Mouse (Mus musculus): Measurements from ENCODE around the gene Mylk. TPM values are rescaled to one million over a fixed set of nuclear protein-coding genes. Genes with fewer than 3 reads are reported as not detected.

Gene Mylk
- polyA plus RNA-seq, 1 experiment: 0.23 TPM

- no peaks in the 10 kb centered on the region for H3K79me2 ChIP-seq (ENCODE audit: control insufficient read depth, insufficient read depth)
- H3K4me3 ChIP-seq (ENCODE audit: insufficient read depth, poor library complexity, severe bottlenecking): no peak overlapping the region
- TF ChIP-seq FOSL1 (IDR thresholded peaks at IDR 0.05; ENCODE audit: insufficient read depth, low read length, poor library complexity, severe bottlenecking) (peak; percentile 58), CEBPB (IDR thresholded peaks at IDR 0.05; ENCODE audit: low read depth) (no peak), USF1 (IDR thresholded peaks at IDR 0.05; ENCODE audit: low read depth) (no peak), CTCF (IDR thresholded peaks at IDR 0.05; ENCODE audit: control insufficient read depth, insufficient read depth, insufficient read length) (no peak), MYOD1 (IDR thresholded peaks at IDR 0.05; ENCODE audit: control insufficient read depth, insufficient read length, low read depth) (peak; percentile 24), MYOG (IDR thresholded peaks at IDR 0.05; ENCODE audit: control insufficient read depth, extremely low read depth, insufficient read length) (no peak), MAX (IDR thresholded peaks at IDR 0.05) (peak; percentile 62)
- no peak overlapping the region for H3ac ChIP-seq (ENCODE audit: control insufficient read depth, insufficient read length, low read depth)
- H3K79me3 ChIP-seq (ENCODE audit: low read depth): no peaks in the 10 kb centered on the region
- H3K36me3 ChIP-seq (ENCODE audit: control insufficient read depth, insufficient read depth): no peaks in the 10 kb centered on the region
- peaks cover 5% of the 10 kb centered on the region for H3K27me3 ChIP-seq (ENCODE audit: control insufficient read depth, insufficient read depth, insufficient read length)
These were observed 135.2 kb downstream of the Mylk start for GRCm38 (mm10) chr16:34880031-34880778.

- H3K27me3 ChIP-seq (ENCODE audit: control insufficient read depth, insufficient read depth, insufficient read length): no peaks in the 10 kb centered on the region
- TF ChIP-seq CTCF (IDR thresholded peaks at IDR 0.05; ENCODE audit: control insufficient read depth, insufficient read depth, insufficient read length) (no peak), MAX (IDR thresholded peaks at IDR 0.05) (no peak), MYOG (IDR thresholded peaks at IDR 0.05; ENCODE audit: control insufficient read depth, extremely low read depth, insufficient read length) (no peak), CEBPB (IDR thresholded peaks at IDR 0.05; ENCODE audit: low read depth) (no peak), MYOD1 (IDR thresholded peaks at IDR 0.05; ENCODE audit: control insufficient read depth, insufficient read length, low read depth) (no peak), FOSL1 (IDR thresholded peaks at IDR 0.05; ENCODE audit: insufficient read depth, low read length, poor library complexity, severe bottlenecking) (no peak), USF1 (IDR thresholded peaks at IDR 0.05; ENCODE audit: low read depth) (no peak)
- no peaks in the 10 kb centered on the region for H3K79me2 ChIP-seq (ENCODE audit: control insufficient read depth, insufficient read depth)
- no peaks in the 10 kb centered on the region for H3K36me3 ChIP-seq (ENCODE audit: control insufficient read depth, insufficient read depth)
- no peak overlapping the region for H3K4me3 ChIP-seq (ENCODE audit: insufficient read depth, poor library complexity, severe bottlenecking)
- H3K79me3 ChIP-seq (ENCODE audit: low read depth): no peaks in the 10 kb centered on the region
- H3ac ChIP-seq (ENCODE audit: control insufficient read depth, insufficient read length, low read depth): no peak overlapping the region
These were observed 135.8 kb downstream of the Mylk start for GRCm38 (mm10) chr16:34880815-34881214.

DNA sequence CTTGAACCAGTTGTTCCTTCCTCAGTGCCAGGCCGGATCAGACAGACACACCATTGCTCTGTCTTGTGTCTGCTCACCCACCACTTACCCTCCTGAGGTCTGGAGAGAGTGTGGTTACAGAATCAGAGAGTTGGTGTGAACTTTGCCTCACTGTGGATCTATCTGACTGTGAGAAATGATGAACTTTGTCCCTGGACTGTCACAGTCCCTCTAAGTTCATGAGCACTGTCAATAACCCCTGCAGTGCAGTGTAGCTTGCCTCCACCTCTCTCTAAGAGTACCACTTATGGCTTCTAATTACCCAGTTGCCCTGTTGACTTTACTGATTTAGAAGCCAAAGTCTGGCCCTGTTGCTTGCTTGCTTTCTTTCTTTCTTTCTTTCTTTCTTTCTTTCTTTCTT lies 142.0 kb downstream of the Mylk start:
- Histone ChIP-seq H3K79me2 (ENCODE audit: control insufficient read depth, insufficient read depth) (no peaks in the 10 kb centered on the region), H3K79me3 (ENCODE audit: low read depth) (no peaks in the 10 kb centered on the region), H3K36me3 (ENCODE audit: control insufficient read depth, insufficient read depth) (no peaks in the 10 kb centered on the region), H3K4me3 (ENCODE audit: insufficient read depth, poor library complexity, severe bottlenecking) (no peak overlapping the region), H3ac (ENCODE audit: control insufficient read depth, insufficient read length, low read depth) (no peak overlapping the region), H3K27me3 (ENCODE audit: control insufficient read depth, insufficient read depth, insufficient read length) (no peaks in the 10 kb centered on the region)
- no peak for TF ChIP-seq FOSL1 (IDR thresholded peaks at IDR 0.05; ENCODE audit: insufficient read depth, low read length, poor library complexity, severe bottlenecking)

DNA sequence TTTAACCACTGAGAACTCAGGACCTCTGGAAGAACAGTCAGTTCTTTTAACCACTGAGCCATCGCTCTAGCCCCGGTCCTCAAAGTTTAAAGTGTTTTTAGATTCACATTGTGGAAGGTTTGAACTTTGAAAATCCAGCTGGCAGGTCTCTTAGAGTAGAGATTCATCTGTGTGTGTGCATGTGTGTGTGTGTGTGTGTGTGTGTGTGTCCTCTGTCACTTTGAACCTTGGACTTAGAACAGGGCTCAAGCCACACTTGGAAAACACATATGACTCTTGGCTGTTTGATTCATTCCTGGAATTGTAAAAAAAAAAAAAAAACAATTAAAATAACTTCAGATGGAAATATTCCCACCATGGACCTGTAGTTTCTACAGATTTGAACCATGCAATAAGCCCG lies 149.0 kb downstream of the Mylk start:
- Histone ChIP-seq H3K27me3 (ENCODE audit: control insufficient read depth, insufficient read depth, insufficient read length) (peaks cover 8% of the 10 kb centered on the region), H3K36me3 (ENCODE audit: control insufficient read depth, insufficient read depth) (no peaks in the 10 kb centered on the region), H3K4me3 (ENCODE audit: insufficient read depth, poor library complexity, severe bottlenecking) (no peak overlapping the region), H3ac (ENCODE audit: control insufficient read depth, insufficient read length, low read depth) (no peak overlapping the region), H3K79me3 (ENCODE audit: low read depth) (no peaks in the 10 kb centered on the region), H3K79me2 (ENCODE audit: control insufficient read depth, insufficient read depth) (no peaks in the 10 kb centered on the region)
- TF ChIP-seq FOSL1 (IDR thresholded peaks at IDR 0.05; ENCODE audit: insufficient read depth, low read length, poor library complexity, severe bottlenecking) (no peak), MYOG (IDR thresholded peaks at IDR 0.05; ENCODE audit: control insufficient read depth, extremely low read depth, insufficient read length) (no peak), CTCF (IDR thresholded peaks at IDR 0.05; ENCODE audit: control insufficient read depth, insufficient read depth, insufficient read length) (no peak), MAX (IDR thresholded peaks at IDR 0.05) (no peak), USF1 (IDR thresholded peaks at IDR 0.05; ENCODE audit: low read depth) (no peak), MYOD1 (IDR thresholded peaks at IDR 0.05; ENCODE audit: control insufficient read depth, insufficient read length, low read depth) (no peak), CEBPB (IDR thresholded peaks at IDR 0.05; ENCODE audit: low read depth) (no peak)

DNA sequence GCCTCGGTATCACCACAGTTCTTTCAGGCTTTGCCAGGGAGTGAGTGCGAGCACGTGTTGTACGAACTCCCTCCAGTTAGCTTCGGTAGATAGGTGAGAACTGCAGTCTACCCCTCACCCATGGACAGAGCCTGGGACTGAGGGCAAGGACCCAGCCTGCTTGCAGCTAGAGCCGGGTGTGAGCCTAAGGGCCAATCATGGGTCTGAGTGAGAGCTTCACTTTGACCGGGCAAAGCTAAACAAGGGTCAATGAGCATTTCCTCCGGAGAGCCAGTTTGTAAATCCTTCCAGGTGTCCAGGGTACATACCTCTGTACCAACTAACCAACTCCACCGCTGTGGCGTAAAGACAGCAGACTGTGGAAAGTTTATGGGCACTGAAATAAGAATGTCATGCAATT lies 150.9 kb downstream of the Mylk start:
- H3K36me3 ChIP-seq (ENCODE audit: control insufficient read depth, insufficient read depth): no peaks in the 10 kb centered on the region
- H3K79me2 ChIP-seq (ENCODE audit: control insufficient read depth, insufficient read depth): no peaks in the 10 kb centered on the region
- no peak overlapping the region for H3ac ChIP-seq (ENCODE audit: control insufficient read depth, insufficient read length, low read depth)
- H3K79me3 ChIP-seq (ENCODE audit: low read depth): no peaks in the 10 kb centered on the region
- H3K4me3 ChIP-seq (ENCODE audit: insufficient read depth, poor library complexity, severe bottlenecking): no peak overlapping the region
- TF ChIP-seq CEBPB (IDR thresholded peaks at IDR 0.05; ENCODE audit: low read depth): no peak
- TF ChIP-seq CTCF (IDR thresholded peaks at IDR 0.05; ENCODE audit: control insufficient read depth, insufficient read depth, insufficient read length): no peak
- no peak for TF ChIP-seq MYOG (IDR thresholded peaks at IDR 0.05; ENCODE audit: control insufficient read depth, extremely low read depth, insufficient read length)
- TF ChIP-seq MYOD1 (IDR thresholded peaks at IDR 0.05; ENCODE audit: control insufficient read depth, insufficient read length, low read depth): no peak
- TF ChIP-seq FOSL1 (IDR thresholded peaks at IDR 0.05; ENCODE audit: insufficient read depth, low read length, poor library complexity, severe bottlenecking): no peak
- TF ChIP-seq USF1 (IDR thresholded peaks at IDR 0.05; ENCODE audit: low read depth): no peak
- no peak for TF ChIP-seq MAX (IDR thresholded peaks at IDR 0.05)
- peaks cover 22% of the 10 kb centered on the region for H3K27me3 ChIP-seq (ENCODE audit: control insufficient read depth, insufficient read depth, insufficient read length)

- H3K4me3 ChIP-seq (ENCODE audit: insufficient read depth, poor library complexity, severe bottlenecking): no peak overlapping the region
- no peaks in the 10 kb centered on the region for H3K79me3 ChIP-seq (ENCODE audit: low read depth)
- no peak overlapping the region for H3ac ChIP-seq (ENCODE audit: control insufficient read depth, insufficient read length, low read depth)
- no peaks in the 10 kb centered on the region for H3K79me2 ChIP-seq (ENCODE audit: control insufficient read depth, insufficient read depth)
- H3K36me3 ChIP-seq (ENCODE audit: control insufficient read depth, insufficient read depth): no peaks in the 10 kb centered on the region
- H3K27me3 ChIP-seq (ENCODE audit: control insufficient read depth, insufficient read depth, insufficient read length): peaks cover 22% of the 10 kb centered on the region
- TF ChIP-seq CTCF (IDR thresholded peaks at IDR 0.05; ENCODE audit: control insufficient read depth, insufficient read depth, insufficient read length) (no peak), MYOD1 (IDR thresholded peaks at IDR 0.05; ENCODE audit: control insufficient read depth, insufficient read length, low read depth) (no peak), CEBPB (IDR thresholded peaks at IDR 0.05; ENCODE audit: low read depth) (no peak), FOSL1 (IDR thresholded peaks at IDR 0.05; ENCODE audit: insufficient read depth, low read length, poor library complexity, severe bottlenecking) (no peak), MAX (IDR thresholded peaks at IDR 0.05) (no peak), USF1 (IDR thresholded peaks at IDR 0.05; ENCODE audit: low read depth) (no peak), MYOG (IDR thresholded peaks at IDR 0.05; ENCODE audit: control insufficient read depth, extremely low read depth, insufficient read length) (no peak)
These were observed 152.0 kb downstream of the Mylk start for GRCm38 (mm10) chr16:34896996-34897395.
